Mouse (Mus musculus): Measurements from ENCODE around the gene Nr1h2. TPM values are rescaled to one million over a fixed set of nuclear protein-coding genes. Genes with fewer than 3 reads are reported as not detected.

Gene Nr1h2
- total RNA-seq, 2 experiments from 2014 or later: 64.9 to 68.5 TPM

DNA sequence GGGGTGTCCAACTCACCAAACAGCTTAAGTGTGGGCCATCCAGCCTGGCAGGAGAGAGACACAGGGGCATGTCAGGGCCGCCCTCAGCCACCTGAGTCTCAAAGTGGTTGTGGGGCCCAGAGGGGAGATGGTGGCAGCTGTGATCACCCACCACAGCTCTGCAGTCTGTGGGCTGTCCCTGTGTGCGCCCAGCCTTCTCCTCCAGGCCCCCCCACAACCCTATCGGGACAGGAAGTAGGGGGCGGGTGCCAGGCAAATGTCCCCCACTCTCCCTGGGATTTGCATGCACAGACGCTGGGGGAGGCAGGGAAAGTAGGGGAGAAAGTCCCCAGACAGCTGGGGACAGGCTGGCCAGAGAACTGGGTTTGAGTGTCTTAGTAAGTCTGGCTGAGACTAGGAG lies 22.5 kb downstream of the Nr1h2 start:
- DNase-seq (ENCODE audit: low spot score in 2 of 2): no peak

DNA sequence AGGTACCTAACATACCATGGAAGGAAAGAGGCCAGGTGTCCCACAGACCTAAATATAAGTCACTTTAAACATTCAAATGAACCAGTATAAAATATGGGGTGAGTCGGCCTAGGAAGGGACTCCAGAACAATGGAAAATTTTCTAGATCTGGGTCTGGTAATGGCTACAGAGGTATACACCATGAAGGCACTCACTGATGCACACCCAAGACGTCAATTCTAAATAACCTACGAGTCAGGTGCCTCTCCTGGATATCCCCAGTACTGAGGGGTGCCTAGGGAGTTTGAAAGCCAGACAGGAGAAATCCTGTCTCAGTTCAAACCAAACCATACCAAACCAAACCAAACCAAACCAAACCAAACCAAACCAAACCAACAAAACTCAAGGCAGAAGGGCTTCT lies 23.2 kb downstream of the Nr1h2 start:
- DNase-seq (ENCODE audit: low spot score in 2 of 2): no peak

DNA sequence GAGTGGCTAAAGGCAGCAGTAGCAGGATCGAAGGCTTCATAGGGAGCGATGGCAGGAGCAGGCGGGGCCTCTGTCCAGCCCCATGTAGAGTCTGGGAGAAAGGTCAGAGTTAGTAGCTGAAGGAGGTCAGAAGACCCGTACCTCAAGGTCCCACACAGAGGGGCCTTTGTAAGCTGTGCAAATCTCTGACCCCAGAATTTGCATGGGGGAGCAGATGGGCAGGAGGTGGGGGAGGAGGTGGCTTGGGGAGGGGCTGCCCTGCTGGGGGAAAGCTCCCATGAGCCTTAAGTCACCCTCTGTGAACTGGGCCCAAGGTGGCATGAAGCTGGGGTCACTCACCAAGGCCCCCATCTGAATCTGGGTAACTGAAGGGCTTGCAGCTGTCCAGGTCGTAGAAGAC lies 24.2 kb downstream of the Nr1h2 start:
- DNase-seq (ENCODE audit: low spot score in 2 of 2): no peak

DNA sequence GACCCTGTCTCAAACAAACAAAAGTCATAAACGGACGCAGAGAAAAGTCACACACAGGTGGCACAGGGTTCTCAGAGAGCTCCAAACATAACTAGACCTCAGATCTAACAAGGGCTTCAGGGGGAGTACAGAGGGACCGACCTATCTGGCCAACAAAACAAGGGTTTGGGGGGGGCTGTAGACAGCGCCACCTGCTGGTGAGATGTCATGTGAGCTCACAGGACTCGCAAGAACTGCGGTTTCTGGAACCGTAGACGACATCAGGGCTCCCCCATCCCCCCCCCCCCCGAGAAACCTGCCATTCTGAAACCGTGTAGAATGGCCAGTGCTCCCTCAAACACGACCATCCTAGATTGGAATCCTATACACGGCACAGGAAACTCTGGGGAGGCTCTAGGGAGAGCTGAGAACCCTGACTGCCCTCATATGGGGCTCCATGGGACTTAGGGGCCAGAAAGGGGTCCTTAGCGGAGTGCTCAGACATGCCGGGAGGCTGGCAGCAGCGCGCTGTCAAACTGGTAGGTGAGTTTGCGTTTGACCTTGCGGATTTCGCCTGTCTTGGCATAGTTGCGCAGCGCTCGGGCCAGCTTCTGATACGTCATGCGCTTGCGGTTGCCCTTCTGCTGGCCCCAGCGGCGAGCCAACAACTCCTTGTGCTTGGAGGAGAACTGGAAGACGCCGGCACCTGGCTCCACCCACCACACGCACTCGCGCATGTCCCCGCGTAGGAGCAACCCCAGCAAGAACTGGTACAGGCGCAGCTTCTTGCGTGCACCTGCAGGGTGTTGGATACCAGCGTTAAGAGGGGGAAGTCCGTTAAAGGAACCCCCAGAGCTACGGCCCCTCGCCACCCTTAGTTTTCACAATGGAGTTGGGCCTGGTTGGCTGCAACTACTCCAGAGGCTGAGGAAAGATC lies 26.0 kb downstream of the Nr1h2 start:
- DNase-seq (ENCODE audit: low spot score in 2 of 2): peak; percentile 45 to 76

DNA sequence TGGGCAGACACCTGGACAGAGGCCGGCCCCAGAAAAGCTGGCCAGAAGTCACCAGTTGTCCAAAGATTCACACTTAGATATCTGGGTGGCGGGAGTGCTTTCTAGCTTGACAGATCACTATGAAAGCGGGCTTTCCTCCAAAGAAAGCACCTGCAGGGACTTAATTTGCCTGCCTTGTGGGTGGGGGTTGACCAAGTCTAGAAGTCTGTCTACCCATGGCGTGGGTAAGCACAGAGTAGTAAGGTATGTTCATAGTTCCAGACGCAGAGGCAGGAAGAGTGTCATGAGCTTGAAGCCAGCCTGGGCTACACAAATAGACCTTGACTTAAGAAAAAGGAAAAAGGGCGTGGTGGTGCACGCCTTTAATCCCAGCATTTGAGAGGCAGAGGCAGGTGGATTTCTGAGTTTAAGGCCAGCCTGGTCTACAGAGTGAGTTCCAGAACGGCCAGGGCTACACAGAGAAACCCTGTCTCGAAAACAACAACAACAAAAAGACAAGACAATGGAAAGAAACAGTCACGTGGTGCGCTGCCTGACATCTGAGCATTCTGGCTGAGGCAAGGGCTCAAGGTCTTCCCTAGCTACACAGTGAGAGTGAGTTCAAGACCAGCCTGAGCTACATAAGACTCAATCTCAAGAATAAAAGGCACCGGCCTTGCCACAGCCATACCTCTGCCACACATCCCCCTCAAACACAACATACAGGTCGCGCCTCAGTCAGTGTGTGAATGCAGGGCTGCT lies 27.2 kb downstream of the Nr1h2 start:
- no peak for DNase-seq (ENCODE audit: low spot score in 2 of 2)

DNA sequence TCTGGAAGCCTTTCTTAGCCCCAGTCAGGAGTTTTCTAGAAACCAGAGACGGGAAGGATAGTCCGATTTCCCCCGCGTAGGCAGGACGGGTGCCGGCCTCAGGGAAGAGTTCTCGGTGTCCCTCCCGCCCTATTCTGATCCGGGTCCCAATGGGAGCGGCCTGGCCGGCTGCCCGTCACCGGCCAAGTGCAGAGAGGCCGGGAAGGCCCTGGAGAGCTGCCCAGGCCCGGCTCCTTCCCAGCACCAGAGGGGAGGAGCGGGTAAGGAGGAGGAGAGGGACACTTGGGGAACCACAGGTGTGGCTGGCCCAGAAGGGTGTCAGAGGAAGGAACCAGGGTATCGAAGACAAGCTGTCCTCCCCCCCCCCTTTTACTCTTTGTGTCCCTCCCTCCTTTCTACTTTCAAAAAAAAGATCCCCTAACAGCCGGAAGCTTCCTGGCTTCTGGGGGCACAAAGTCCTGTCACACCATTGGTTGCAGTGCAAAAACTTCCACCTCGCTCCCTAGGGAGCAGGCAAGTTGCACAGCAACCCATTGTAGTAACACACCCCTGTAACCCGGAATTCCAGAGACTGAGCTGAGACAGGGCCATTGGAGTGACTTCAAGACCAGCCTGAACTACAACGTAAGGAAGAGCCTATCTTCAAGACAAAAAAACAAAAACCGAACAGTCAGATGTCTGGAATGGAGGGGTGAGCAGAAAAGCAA lies 28.5 kb downstream of the Nr1h2 start:
- DNase-seq (ENCODE audit: low spot score in 2 of 2): peak; percentile 22 to 51

DNA sequence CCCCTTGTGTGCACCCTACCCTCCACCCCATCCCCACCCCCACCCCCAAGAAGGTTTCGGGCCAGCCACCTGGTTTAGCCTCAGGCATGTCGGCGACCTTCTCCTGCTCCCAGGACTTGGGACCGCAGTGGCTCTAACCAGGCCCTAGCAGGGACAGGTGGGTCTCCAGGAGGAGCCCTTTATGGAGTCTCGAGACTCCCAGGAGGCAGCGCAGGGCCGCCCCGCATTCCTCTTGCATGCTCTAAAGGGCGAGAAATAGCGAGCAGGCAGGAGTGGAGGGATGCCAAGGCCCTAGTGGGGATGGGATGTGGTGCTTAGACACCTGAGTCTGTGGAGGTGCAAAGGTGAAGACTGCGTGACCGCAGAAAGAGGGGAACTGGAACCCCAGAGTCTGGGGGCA lies 29.2 kb downstream of the Nr1h2 start, which contains the start of gene Mybpc2:
Gene Mybpc2 (minus strand): TSS at position 155 of the 400 bp plus-strand sequence.
- DNase-seq (ENCODE audit: low spot score in 2 of 2): no peak

DNA sequence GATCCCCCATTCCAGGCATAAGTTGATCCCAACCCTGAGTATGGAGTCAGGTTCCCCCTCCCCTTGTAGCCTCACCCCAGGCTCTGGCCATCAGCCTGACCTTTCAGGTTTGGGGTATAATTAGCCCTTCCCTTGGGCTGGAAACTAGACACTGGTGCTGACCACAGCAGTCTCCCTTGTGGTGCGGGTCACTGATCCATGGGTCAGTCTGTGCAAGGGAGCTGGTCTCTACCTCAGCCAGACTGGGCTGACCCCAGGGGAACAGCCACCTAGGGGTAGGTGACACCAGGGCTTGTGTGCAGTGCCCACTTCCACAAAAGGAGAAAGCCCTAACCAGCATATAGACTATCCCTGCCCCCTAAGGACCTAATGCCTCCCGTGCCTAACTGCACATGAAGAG lies 30.7 kb downstream of the Nr1h2 start:
- DNase-seq (ENCODE audit: low spot score in 2 of 2): no peak

DNA sequence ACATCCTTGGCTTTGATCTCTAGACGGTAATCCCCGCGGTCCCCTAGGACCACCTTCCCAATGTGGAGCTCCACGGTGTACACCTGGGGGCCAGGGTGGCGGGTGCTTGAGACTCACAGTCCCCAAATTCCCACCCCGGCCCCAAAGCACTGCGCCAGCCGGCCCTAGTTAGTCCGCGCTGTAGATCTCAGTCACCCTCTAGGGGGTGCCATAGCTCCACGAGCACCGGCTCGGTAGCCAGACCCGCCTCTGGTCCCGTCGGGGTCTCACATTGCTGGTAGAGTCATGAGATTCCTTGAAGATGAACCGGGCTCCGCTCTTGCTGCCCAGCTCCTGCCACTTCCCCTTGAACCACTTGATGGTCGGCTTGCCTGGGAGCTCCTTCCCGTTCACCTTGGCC lies 32.0 kb downstream of the Nr1h2 start:
- DNase-seq (ENCODE audit: low spot score in 2 of 2): peak; percentile 18 to 59

DNA sequence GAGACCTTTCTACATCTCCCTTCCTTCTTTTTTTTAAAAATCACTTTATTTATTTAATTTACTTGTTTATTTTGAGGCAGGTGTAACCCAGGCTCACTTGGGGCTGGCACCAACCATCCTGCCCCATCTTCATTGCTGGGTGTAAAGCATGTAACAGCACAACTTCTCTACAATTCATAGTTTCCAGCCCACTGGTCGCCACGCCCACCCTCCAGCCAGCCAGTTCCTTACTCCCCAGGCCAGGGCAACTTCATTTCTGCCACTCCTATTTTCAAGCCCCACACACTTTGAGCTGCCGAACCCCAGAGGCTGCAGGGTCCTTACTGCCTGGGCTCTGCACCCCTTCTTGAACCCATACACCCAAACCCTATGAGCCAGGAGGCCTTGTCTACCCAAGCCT lies 32.8 kb downstream of the Nr1h2 start:
- DNase-seq (ENCODE audit: low spot score in 2 of 2): no peak

DNA sequence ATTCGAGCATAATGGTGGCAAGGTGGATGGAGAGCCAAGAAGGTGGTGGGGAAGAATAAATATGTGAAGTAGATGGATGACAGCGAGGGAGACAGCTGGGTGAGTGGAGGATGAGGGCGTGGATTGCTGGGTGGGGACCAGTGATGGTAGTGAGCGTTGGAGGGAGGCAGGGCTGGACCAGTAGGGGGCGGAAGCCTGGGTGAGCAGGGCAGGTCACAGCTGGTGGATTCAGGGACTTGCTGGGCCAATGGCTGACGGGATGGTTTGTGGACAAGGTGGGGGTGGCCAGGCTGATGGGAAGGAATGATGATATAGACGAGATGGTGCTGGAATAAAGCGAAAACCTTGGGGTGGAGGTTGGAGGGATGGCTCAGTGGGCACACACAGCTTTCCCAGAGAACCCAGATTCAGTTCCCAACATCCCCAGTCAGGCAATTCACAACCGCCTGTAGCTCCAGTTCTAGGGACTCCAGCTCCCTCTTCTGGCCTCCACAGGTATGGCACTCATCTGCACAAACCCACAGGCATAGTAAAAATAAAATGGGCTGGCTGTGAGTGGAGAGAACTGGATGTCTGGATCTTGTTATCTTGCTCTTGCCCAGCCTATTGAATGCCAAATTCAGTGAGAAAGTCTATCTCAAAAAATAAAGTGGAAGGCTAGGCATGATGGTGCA lies 34.4 kb downstream of the Nr1h2 start:
- no peak for DNase-seq (ENCODE audit: low spot score in 2 of 2)

DNA sequence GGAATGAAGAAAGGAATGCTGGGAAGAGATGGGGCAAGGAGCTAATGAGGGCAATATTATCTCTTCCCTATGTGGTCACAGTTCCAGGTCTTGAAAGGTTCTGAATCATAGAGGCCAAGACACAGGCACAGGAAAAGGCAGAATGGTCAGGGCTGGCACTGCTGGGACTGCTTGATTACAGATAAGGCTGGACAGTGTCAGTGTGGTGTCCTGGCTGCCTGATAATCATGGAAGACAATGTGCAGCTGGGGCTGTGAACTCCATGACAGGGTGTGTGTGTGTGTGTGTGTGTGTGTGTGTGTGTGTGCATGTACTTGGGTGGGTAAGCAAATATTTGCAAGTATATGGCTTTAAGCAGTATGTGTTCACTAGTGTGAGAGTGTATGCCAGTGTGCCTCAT lies 46.3 kb downstream of the Nr1h2 start:
- DNase-seq (ENCODE audit: low spot score in 2 of 2): no peak

DNA sequence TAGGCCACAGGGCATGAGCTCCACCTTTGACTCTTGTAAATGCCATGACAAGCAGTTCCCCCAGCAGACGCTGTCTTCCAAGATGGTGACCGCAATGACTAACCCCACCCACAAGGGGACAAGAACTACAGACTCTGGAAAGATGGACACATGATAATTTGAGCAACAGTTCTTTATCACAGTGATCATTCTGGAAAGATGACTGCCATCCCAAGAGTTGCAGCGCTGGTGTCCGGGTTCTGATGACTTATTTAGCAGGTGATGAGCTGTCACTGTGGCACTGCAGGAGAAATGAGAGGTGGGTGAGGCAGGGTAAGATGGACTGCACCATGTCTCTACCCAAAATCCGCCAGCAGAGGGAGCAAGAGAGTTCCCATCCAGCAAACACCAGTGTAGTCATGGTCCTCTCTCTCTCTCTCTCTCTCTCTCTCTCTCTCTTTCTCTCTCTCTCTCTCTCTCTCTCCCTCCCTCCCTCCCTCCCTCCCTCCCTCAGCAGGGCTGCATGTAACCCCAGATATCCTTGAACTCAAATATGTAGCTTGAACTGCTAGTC lies 52.1 kb downstream of the Nr1h2 start:
- peak; percentile 59 to 84 for DNase-seq (ENCODE audit: low spot score in 2 of 2)

DNA sequence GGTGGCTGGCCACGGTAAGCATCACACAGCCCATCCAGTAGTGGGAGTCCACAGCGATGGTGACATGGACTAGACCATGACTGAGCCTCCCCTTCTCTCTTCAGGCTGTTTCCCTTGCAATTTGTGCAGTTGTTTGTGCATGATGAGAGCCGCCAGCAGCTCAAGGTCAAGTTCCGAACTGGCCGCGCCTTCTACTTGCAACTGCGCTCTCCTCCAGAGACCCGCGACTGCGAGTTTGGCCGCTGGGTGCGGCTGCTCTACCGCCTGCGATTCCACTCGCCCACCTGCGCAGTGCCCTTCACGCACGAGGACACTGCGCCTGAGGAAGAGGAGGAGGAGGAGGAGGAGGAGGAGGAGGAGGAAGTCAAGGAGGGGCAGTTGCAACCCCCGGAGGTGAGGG lies 53.7 kb downstream of the Nr1h2 start:
- no peak for DNase-seq (ENCODE audit: low spot score in 2 of 2)

Small RNA genes lying within 50 kb of the gene (microRNA-seq; reads per million reads assigned to microRNA genes)
- gene Mir7053: 0.78 to 0.99 reads per million in 2 experiments

Other genes with a start within 250 kb of the Nr1h2 start
- gene Clec11a, start 247.0 kb downstream of the Nr1h2 start, total RNA-seq (2021): 1 to 10 TPM; 3.3 to 3.6 TPM
- gene Shank1, start 243.7 kb downstream of the Nr1h2 start, total RNA-seq (2021): 100 to 1,000 TPM; 626 to 653 TPM
- gene Syt3, start 169.8 kb downstream of the Nr1h2 start, total RNA-seq (2021): 10 to 100 TPM; 85.4 to 87.4 TPM
- 1 to 10 TPM; 2.1 to 4.5 TPM for gene 1700008O03Rik, start 168.1 kb downstream of the Nr1h2 start, total RNA-seq (2021)
- gene Lrrc4b, start 124.9 kb downstream of the Nr1h2 start, total RNA-seq (2021): 100 to 1,000 TPM; 336 to 349 TPM
- gene Aspdh, start 88.6 kb downstream of the Nr1h2 start, total RNA-seq (2021): 10 to 100 TPM; 13.0 TPM
- gene Josd2, start 86.0 kb downstream of the Nr1h2 start, total RNA-seq (2021): 100 to 1,000 TPM in 1 of 2 experiments, 10 to 100 TPM in 1; 86.1 to 100 TPM
- 100 to 1,000 TPM; 235 to 245 TPM for gene Emc10, start 57.4 kb downstream of the Nr1h2 start, total RNA-seq (2021)
- 10 to 100 TPM; 16.2 to 17.6 TPM for gene Fam71e1, start 57.4 kb downstream of the Nr1h2 start, total RNA-seq (2021)
- gene Mybpc2, start 29.3 kb downstream of the Nr1h2 start, total RNA-seq (2021): under 1 TPM; 0.27 to 0.28 TPM
- not detected for gene Spib, start 21.9 kb downstream of the Nr1h2 start, total RNA-seq (2021)
- 10 to 100 TPM in 1 of 2 experiments, 1 to 10 TPM in 1; 9.4 to 13.2 TPM for gene Pold1, start 5.1 kb downstream of the Nr1h2 start, total RNA-seq (2021)
- gene Napsa, start 18.4 kb upstream of the Nr1h2 start, total RNA-seq (2021): not detected
- 100 to 1,000 TPM; 164 to 170 TPM for gene Kcnc3, start 36.7 kb upstream of the Nr1h2 start, total RNA-seq (2021)
- gene Myh14, start 116.9 kb upstream of the Nr1h2 start, total RNA-seq (2021): 10 to 100 TPM; 31.4 to 33.4 TPM
- not detected for gene Izumo2, start 154.8 kb upstream of the Nr1h2 start, total RNA-seq (2021)
- gene Vrk3, start 194.5 kb upstream of the Nr1h2 start, total RNA-seq (2021): 10 to 100 TPM; 35.1 to 39.9 TPM
- under 1 TPM; 0.41 to 0.79 TPM for gene Zfp473, start 197.1 kb upstream of the Nr1h2 start, total RNA-seq (2021)